Mouse (Mus musculus) ovary, postnatal 36 days (tissue): ENCODE measurements around the gene Vmn2r26.
"Not testable (repeated sequence)": the region's sequence is repeated elsewhere in the genome, so short reads cannot be mapped to it uniquely, and the experiment has no call there.

Source experiments
- DNase-seq: peaks from one replicate; pipeline ENCODE4 v3.0.0; 2022; ENCODE audit warnings: low spot score, mixed read lengths

Vmn2r26 gene

GRCm38 (mm10) chr6:124024268-124024667, at the start of gene Vmn2r26:
TSS of gene Vmn2r26 (plus strand) at chr6:124024568.
- DNase-seq = not testable (repeated sequence)

- no peak for DNase-seq
Observed at GRCm38 (mm10) chr6:124020841-124021240, 3.5 kb upstream of the Vmn2r26 start.

- no peak for DNase-seq
Observed at GRCm38 (mm10) chr6:124048388-124048787, 24.0 kb downstream of the Vmn2r26 start.

- DNase-seq = not testable (repeated sequence)
Observed at GRCm38 (mm10) chr6:124053611-124054010, 29.2 kb downstream of the Vmn2r26 start.

- no peak for DNase-seq
Observed at GRCm38 (mm10) chr6:124102334-124102733, 78.0 kb downstream of the Vmn2r26 start.
